ENCODE assay signal across 20 mouse cellular contexts in genomic region chr14:118869712-118870111, GRCm38 (mm10). TPM values are rescaled to one million over a fixed set of nuclear protein-coding genes. Genes with fewer than 3 reads are reported as not detected.
DNase-seq lines count a peak whose midpoint lies in the region; ATAC-seq lines count a peak whose summit lies in the region.
"Had no signal": no experiment of that assay in that cellular context is flagged by ENCODE, and none has a peak within 500 bp of the region (broad histone marks: within the 10 kb centered on the region; RNA-seq: fewer than 3 reads in every experiment).

No protein-coding gene starts in this region.

- no peak overlapping the region for H3K9ac ChIP-seq in liver, embryonic 15.5 days
- H3K9ac ChIP-seq: embryonic facial prominence, embryonic 15.5 days; forebrain, embryonic 15.5 days; hindbrain, embryonic 15.5 days had no signal

- H3K36me3 ChIP-seq in liver, embryonic 15.5 days (replicated peaks) = no peaks in the 10 kb centered on the region

- WGBS in liver, embryonic 15.5 days (ENCODE audit: insufficient replicate concordance) = 41% methylated on average over 6 of the region's 6 CpGs

- H3K4me2 ChIP-seq in liver, embryonic 15.5 days = peak overlapping the region; percentile 40
- H3K4me2 ChIP-seq: embryonic facial prominence, embryonic 15.5 days; forebrain, embryonic 15.5 days; hindbrain, embryonic 15.5 days had no signal

- no peaks in the 10 kb centered on the region for H3K27me3 ChIP-seq in liver, embryonic 15.5 days
- H3K27me3 ChIP-seq: embryonic facial prominence, embryonic 15.5 days; forebrain, embryonic 15.5 days; hindbrain, embryonic 15.5 days had no signal

- peaks cover 34% of the 10 kb centered on the region for H3K4me1 ChIP-seq in liver, embryonic 15.5 days (replicated peaks)
- H3K4me1 ChIP-seq: hindbrain, embryonic 15.5 days had no signal

- ATAC-seq in frontal cortex, adult (ENCODE audit: low TSS enrichment) = peak; percentile 23; the same call in 1 of the 2 replicates
- peak; percentile 91 for ATAC-seq in erythroblast, adult 5-6 weeks (replicated peaks; ENCODE audit: low FRiP score, poor library complexity, severe bottlenecking)
- ATAC-seq in liver, embryonic 15.5 days (ENCODE audit: insufficient read depth) = peak; percentile 89
- ATAC-seq: midbrain, embryonic 16.5 days had no signal

- no peak for DNase-seq in frontal cortex, postnatal 36 days (ENCODE audit: low spot score in 2 of 2)
- peak; percentile 16 for DNase-seq in 416B (ENCODE audit: low read depth)
- no peak for DNase-seq in kidney, postnatal 4 days
- no peak for DNase-seq in right cerebral cortex, postnatal 25 days
- DNase-seq in thymus, postnatal 14 days = no peak
- DNase-seq: cerebellum, adult 2 months; gastrocnemius, adult 2 months; heart, postnatal 14 days; kidney, adult 8-10 months; kidney, postnatal 36 days; right cerebral cortex, postnatal 14 days had no signal

- H3K27ac ChIP-seq in liver, embryonic 15.5 days (replicated peaks) = no peak overlapping the region; the same call in 1 of the 2 replicates
- H3K27ac ChIP-seq: embryonic facial prominence, embryonic 15.5 days; forebrain, embryonic 15.5 days; gastrocnemius, adult 2 months; heart, adult 2 months; hindbrain, embryonic 15.5 days; macrophage had no signal

- H3K9me3 ChIP-seq in liver, embryonic 15.5 days (replicated peaks) = no peaks in the 10 kb centered on the region
- H3K9me3 ChIP-seq: embryonic facial prominence, embryonic 15.5 days; forebrain, embryonic 15.5 days; hindbrain, embryonic 15.5 days had no signal

- H3K4me3 ChIP-seq in liver, embryonic 15.5 days (replicated peaks) = no peak overlapping the region
- H3K4me3 ChIP-seq: embryonic facial prominence, embryonic 15.5 days; forebrain, embryonic 15.5 days; gastrocnemius, adult 2 months; heart, adult 2 months; hindbrain, embryonic 15.5 days had no signal

RNA-seq across cellular contexts. Expression of gene Dzip1, which starts 55.5 kb away (rescaled TPM):
- total RNA-seq in erythroblast, adult 5-6 weeks (2015; ENCODE audit: low replicate concordance) = 0.42 TPM in 1 of 2 replicates, not detected in the other
- 3.2 TPM in 1 of 2 replicates, not detected in the other for total RNA-seq in erythroblast, adult 5-6 weeks (2017; ENCODE audit: low replicate concordance)
- polyA plus RNA-seq in liver, embryonic 15.5 days (2015; fragmentation: Nextera tagmentation; extraction: Ambion mirVana) = 1.6 and 1.9 TPM in 2 replicates

Comparison
In these comparisons a context has a peak if more than half of its experiments do, and no peak if none do; other contexts are left out.
1. ATAC-seq: peak in every context shown above with its lines; median percentile 91 in erythroblast, adult 5-6 weeks; 89 in liver, embryonic 15.5 days; 23 in frontal cortex, adult.